Mouse (Mus musculus): Measurements from ENCODE around the gene Slc25a14. TPM values are rescaled to one million over a fixed set of nuclear protein-coding genes. Genes with fewer than 3 reads are reported as not detected.

Slc25a14 gene
- polyA plus RNA-seq (2017; shearing (Covaris generic)), result 13.4 TPM

DNA sequence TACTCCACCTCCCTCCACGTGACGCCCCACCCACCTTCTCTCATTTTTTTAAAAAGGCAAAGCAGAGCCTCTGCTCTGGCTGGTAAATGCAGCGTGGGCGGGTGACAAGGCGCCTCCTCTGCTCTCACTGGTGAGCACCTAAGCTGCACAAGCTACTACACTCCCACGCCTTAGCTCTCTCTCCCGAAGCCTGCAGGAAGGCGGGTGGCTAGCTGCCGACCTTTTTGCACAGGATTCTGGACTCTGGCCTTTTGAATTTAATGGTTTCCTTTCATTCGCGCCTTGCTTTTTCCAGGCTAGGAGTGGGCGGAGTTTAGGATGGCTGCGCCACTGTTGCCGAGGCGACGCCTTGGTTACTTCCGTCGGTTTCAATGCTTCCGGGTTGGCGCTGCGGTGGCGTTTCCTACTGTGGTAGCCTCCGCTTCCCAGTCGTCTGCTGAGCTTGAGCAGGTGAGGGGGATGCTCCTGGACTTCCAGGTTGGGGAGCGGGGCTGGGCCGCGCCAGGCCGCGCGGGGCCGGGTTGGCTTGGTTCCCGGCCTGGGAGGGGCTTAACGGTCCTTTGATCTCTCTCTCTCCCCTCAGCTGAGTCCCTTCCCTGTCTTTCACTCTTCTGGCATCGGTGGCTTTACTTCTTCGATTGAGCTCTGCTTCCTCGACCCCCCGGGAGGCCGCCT is at the start of gene Slc25a14:
Slc25a14 (plus strand) TSS at position 35 of the 675 bp plus-strand sequence.

DNA sequence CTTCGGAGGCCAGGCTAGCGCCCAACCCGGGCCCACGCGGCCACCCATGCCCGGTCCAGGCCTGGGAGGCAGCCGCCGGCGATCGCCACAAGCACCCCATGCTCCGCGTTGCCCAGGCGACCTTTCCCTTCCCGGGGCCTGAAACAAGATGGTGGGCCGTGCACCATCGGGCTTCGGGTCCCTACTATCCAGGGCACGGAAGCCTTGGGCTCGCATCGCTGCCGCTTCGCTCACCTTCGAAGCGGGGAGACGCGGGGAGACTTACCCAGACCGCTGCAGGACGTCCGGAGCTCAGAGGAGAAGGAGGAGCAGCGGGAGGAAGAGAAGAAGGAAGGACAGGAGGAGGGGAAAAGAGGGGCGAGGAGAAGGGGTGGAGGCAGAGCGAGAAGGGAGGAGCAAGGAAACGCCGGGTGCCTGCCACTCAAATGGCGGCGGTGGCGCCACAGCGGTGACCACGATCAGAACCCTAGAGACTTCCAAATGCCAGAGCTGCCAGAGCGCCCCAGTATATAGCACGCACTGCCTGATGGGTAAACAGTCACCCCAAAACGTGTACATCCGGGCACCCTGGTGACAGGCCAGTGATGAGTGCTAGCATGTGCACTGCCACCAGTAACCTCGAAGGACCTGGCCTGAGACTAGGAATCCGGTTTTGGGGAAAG is 29.0 kb upstream of the Slc25a14 start, which contains the start of gene Zfp280c:
Zfp280c (minus strand) TSS at position 406 of the 662 bp plus-strand sequence.

DNA sequence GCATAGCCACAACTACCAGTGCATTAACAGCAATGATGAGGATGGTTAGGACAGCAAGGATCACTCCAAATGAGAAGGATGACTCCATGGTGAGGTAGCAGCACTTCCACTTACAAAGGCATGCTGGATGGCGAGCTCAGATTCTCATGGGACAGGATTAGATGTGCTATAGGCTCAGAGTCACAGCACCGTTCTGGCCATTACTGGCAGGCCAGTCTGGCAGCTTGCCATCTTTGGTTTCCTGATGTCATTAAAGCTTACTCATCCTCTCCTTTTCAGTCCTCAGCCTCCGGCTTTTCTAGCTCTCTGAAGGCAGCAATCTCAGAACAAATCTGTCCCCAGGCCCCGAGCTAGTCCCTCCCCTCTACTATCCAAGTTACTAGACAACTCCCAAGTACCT is 51.0 kb downstream of the Slc25a14 start, which contains the start of gene Gpr119:
Gpr119 (minus strand) TSS at position 308 of the 400 bp plus-strand sequence.

DNA sequence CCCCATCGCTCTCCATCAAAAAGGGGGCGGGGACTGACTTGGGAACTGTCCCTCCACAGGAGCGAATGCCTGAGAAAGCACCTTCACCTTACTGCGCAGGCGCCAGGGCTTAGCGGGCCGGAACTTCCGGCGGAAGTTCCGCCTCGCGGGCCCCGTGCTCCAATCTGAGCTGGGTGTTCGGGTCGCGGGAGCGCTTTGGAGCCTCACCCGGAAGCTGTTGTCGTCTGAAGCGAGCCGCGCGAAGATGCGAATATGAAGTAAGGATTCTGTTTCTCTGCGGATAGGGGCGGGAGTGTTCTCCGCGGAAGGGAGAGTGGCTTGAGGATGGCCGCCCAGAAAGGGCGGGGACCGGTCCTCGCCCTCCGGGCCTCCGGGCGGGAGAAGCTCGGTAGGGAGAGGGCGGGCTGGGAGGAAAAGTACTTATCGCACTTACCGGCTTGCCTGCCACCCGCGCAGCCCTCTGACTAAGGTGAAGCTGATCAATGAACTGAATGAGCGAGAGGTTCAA is 71.7 kb downstream of the Slc25a14 start, which contains the start of gene Rbmx2:
Rbmx2 (plus strand) TSS at position 141 of the 508 bp plus-strand sequence.

Other genes with a start within 250 kb of the Slc25a14 start
- 29.2 TPM for gene Elf4, start 160.3 kb upstream of the Slc25a14 start, polyA plus RNA-seq (2017; shearing (Covaris generic))
- gene Aifm1, start 109.8 kb upstream of the Slc25a14 start, polyA plus RNA-seq (2017; shearing (Covaris generic)), result 51.4 TPM
- 0.24 TPM for gene Rab33a, start 104.1 kb upstream of the Slc25a14 start, polyA plus RNA-seq (2017; shearing (Covaris generic))
- gene Zfp280c, start 28.9 kb upstream of the Slc25a14 start, polyA plus RNA-seq (2017; shearing (Covaris generic)), result 14.8 TPM
- gene Gpr119, start 51.1 kb downstream of the Slc25a14 start, polyA plus RNA-seq (2017; shearing (Covaris generic)), result not detected
- 17.1 TPM for gene Rbmx2, start 71.6 kb downstream of the Slc25a14 start, polyA plus RNA-seq (2017; shearing (Covaris generic))

Data from activated CD4-positive, CD25-positive, alpha-beta regulatory T cell, adult 9 weeks (primary cell).